Mouse (Mus musculus): Measurements from ENCODE around the gene Slc12a9.

- TF ChIP-seq GATA1 (IDR thresholded peaks at IDR 0.05; ENCODE audit: borderline replicate concordance, low read length) = no peak
- no peak for TF ChIP-seq FLI1 (IDR thresholded peaks at IDR 0.05; ENCODE audit: low read length)
These were observed 17.6 kb upstream of the Slc12a9 start for GRCm38 (mm10) chr5:137351058-137351380.
